Mouse (Mus musculus): ENCODE data around the gene Slc6a20a. TPM values are rescaled to one million over a fixed set of nuclear protein-coding genes. Genes with fewer than 3 reads are reported as not detected.

The Slc6a20a gene
- polyA plus RNA-seq, 1 experiment from 2014 or later, result 0.13 TPM

DNA sequence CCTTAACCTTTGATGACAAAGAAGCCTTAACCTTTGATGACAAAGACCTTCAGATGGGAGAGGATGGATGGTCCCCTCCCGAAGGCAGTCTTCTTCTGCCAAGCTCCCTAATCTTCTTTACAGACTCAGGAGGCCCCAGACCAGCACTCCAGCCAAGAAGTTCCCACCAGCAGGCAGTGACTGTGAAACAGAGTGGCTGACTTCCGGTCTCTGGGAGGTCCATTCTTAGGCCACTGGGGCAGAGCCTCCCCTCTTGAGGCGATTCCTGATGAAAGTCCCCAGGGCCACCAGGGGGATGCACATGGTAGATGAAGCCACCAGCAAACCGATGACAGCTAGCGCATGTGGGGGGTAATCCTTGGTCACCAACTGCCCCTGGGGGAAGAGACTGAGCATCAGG, 41.9 kb downstream of the Slc6a20a start:
- TF ChIP-seq CTCF (IDR thresholded peaks at IDR 0.05; ENCODE audit: low read depth), result no peak

GRCm38 (mm10) chr9:123632993-123633392, 45.7 kb downstream of the Slc6a20a start:
- no peak overlapping the region for H3K27ac ChIP-seq (ENCODE audit: low read depth)
- no peak overlapping the region for H3K9ac ChIP-seq
- no peak overlapping the region for H3K4me3 ChIP-seq (ENCODE audit: low read depth, low read length)
- H3K9me3 ChIP-seq (ENCODE audit: low read depth, low read length), result no peaks in the 10 kb centered on the region
- H3K4me1 ChIP-seq (ENCODE audit: insufficient read depth), result no peaks in the 10 kb centered on the region
- no peak overlapping the region for H3K4me2 ChIP-seq
- no peak for ATAC-seq (ENCODE audit: insufficient read depth)
- 79% methylated on average over 3 of the region's 3 CpGs for WGBS
- DNase-seq, result no peak
- no peak for TF ChIP-seq CTCF (IDR thresholded peaks at IDR 0.05; ENCODE audit: low read depth)
- no peaks in the 10 kb centered on the region for H3K36me3 ChIP-seq (ENCODE audit: insufficient read depth)
- H3K27me3 ChIP-seq (ENCODE audit: insufficient read depth, low read length), result no peaks in the 10 kb centered on the region

More for the DNA sequence above, 41.9 kb downstream of the Slc6a20a start:
- H3K27ac ChIP-seq (ENCODE audit: low read depth), result no peak overlapping the region
- 62% methylated on average over 5 of the region's 5 CpGs for WGBS
- no peak for DNase-seq
- H3K9me3 ChIP-seq (ENCODE audit: low read depth, low read length), result no peaks in the 10 kb centered on the region
- H3K4me2 ChIP-seq, result no peak overlapping the region
- no peaks in the 10 kb centered on the region for H3K4me1 ChIP-seq (ENCODE audit: insufficient read depth)
- H3K4me3 ChIP-seq (ENCODE audit: low read depth, low read length), result no peak overlapping the region
- no peak for ATAC-seq (ENCODE audit: insufficient read depth)
- H3K36me3 ChIP-seq (ENCODE audit: insufficient read depth), result no peaks in the 10 kb centered on the region
- H3K27me3 ChIP-seq (ENCODE audit: insufficient read depth, low read length), result no peaks in the 10 kb centered on the region
- no peak overlapping the region for H3K9ac ChIP-seq

- no peak for DNase-seq
Observed at GRCm38 (mm10) chr9:123632281-123632680, 46.4 kb downstream of the Slc6a20a start, which contains the start of gene Slc6a20b. Gene Slc6a20b (minus strand): TSS chr9:123632565.

DNA sequence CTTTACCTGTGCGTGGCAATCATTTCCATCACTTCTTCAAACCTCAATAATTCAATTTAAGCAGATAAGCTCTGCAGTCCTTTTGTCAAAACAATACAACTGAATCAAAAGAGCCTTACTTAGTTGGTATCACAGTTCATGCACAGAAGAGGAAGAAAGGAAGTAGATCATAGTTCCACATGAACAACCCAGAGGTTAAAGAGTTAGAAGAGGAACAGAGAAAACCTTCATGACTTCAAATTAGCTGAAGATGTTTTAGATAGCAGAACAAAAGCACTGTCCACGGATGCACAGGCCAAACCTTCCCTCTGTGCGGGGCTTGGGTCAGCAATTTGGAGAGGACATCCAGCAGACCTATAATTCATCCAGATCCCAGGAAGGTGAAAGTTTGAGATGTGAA, 47.0 kb downstream of the Slc6a20a start:
- Histone ChIP-seq H3K9ac (no peak overlapping the region), H3K27ac (ENCODE audit: low read depth) (no peak overlapping the region), H3K4me1 (ENCODE audit: insufficient read depth) (no peaks in the 10 kb centered on the region), H3K4me2 (no peak overlapping the region), H3K4me3 (ENCODE audit: low read depth, low read length) (no peak overlapping the region), H3K36me3 (ENCODE audit: insufficient read depth) (no peaks in the 10 kb centered on the region), H3K27me3 (ENCODE audit: insufficient read depth, low read length) (no peaks in the 10 kb centered on the region), H3K9me3 (ENCODE audit: low read depth, low read length) (no peaks in the 10 kb centered on the region)
- TF ChIP-seq CTCF (IDR thresholded peaks at IDR 0.05; ENCODE audit: low read depth), result no peak
- ATAC-seq (ENCODE audit: insufficient read depth) (no peak), DNase-seq (no peak)
- 86% methylated on average over 3 of the region's 3 CpGs for WGBS

More at GRCm38 (mm10) chr9:123632281-123632680, 46.4 kb downstream of the Slc6a20a start, which contains the start of gene Slc6a20b:
- no peak for TF ChIP-seq CTCF (IDR thresholded peaks at IDR 0.05; ENCODE audit: low read depth)
- no peaks in the 10 kb centered on the region for H3K36me3 ChIP-seq (ENCODE audit: insufficient read depth)
- WGBS, result 76% methylated on average over 6 of the region's 6 CpGs
- H3K9me3 ChIP-seq (ENCODE audit: low read depth, low read length), result no peaks in the 10 kb centered on the region
- H3K27ac ChIP-seq (ENCODE audit: low read depth), result no peak within 1 kb of the TSS
- no peak for ATAC-seq (ENCODE audit: insufficient read depth)
- H3K4me2 ChIP-seq, result no peak within 1 kb of the TSS
- no peak within 1 kb of the TSS for H3K4me3 ChIP-seq (ENCODE audit: low read depth, low read length)
- H3K27me3 ChIP-seq (ENCODE audit: insufficient read depth, low read length), result no peaks in the 10 kb centered on the region
- no peak within 1 kb of the TSS for H3K9ac ChIP-seq
- H3K4me1 ChIP-seq (ENCODE audit: insufficient read depth), result no peaks in the 10 kb centered on the region

DNA sequence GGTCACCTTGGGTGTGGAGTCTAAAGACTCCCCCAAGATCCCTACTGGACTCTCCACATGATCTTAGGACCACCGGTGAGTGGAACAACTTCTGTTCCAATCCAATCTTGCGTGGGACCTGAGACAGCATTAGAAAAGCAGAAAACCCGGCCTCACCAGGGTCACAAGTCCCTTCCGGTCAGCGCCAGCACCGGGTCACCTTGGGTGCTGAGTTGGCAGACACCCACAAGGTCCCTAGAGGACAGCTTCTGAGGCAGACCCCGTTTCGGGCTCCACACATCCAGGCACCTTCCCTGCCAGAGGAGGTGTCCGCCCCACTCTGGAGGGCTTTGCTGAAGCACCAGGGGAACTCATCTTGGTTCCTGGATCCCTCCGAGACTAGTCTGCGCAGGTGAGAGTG, 52.9 kb downstream of the Slc6a20a start:
- H3K4me3 ChIP-seq (ENCODE audit: low read depth, low read length), result no peak overlapping the region
- no peak overlapping the region for H3K9ac ChIP-seq
- no peaks in the 10 kb centered on the region for H3K4me1 ChIP-seq (ENCODE audit: insufficient read depth)
- H3K9me3 ChIP-seq (ENCODE audit: low read depth, low read length), result no peaks in the 10 kb centered on the region
- no peak for TF ChIP-seq CTCF (IDR thresholded peaks at IDR 0.05; ENCODE audit: low read depth)
- H3K36me3 ChIP-seq (ENCODE audit: insufficient read depth), result no peaks in the 10 kb centered on the region
- no peak for ATAC-seq (ENCODE audit: insufficient read depth)
- WGBS, result 89% methylated on average over 11 of the region's 11 CpGs
- H3K27me3 ChIP-seq (ENCODE audit: insufficient read depth, low read length), result no peaks in the 10 kb centered on the region
- H3K27ac ChIP-seq (ENCODE audit: low read depth), result no peak overlapping the region
- H3K4me2 ChIP-seq, result no peak overlapping the region
- DNase-seq, result no peak

DNA sequence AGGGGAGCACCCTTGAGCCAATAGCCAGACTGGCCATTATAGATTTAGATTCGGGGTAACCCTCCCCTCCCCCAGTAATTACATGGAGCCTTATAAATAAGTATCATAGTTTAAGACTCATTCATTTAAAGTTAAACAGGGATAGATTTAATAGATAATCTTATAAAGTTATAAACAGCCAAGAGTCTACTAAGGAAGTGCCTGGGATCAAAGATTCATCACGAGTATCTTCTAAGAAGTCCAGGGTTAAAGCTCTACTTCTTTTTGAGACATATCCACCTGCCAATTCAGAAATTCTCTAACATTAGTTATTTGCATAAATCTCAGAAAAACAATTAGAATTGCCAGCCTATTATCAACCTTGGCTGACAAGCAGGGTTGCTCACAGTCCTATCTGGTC, 53.9 kb downstream of the Slc6a20a start:
- no peak for TF ChIP-seq CTCF (IDR thresholded peaks at IDR 0.05; ENCODE audit: low read depth)
- 74% methylated on average over 2 of the region's 2 CpGs for WGBS
- H3K9me3 ChIP-seq (ENCODE audit: low read depth, low read length), result no peaks in the 10 kb centered on the region
- H3K9ac ChIP-seq, result no peak overlapping the region
- no peaks in the 10 kb centered on the region for H3K27me3 ChIP-seq (ENCODE audit: insufficient read depth, low read length)
- no peaks in the 10 kb centered on the region for H3K4me1 ChIP-seq (ENCODE audit: insufficient read depth)
- H3K36me3 ChIP-seq (ENCODE audit: insufficient read depth), result no peaks in the 10 kb centered on the region
- no peak overlapping the region for H3K27ac ChIP-seq (ENCODE audit: low read depth)
- ATAC-seq (ENCODE audit: insufficient read depth) (no peak), DNase-seq (no peak)
- no peak overlapping the region for H3K4me2 ChIP-seq
- H3K4me3 ChIP-seq (ENCODE audit: low read depth, low read length), result no peak overlapping the region

GRCm38 (mm10) chr9:123620311-123621098, 58.2 kb downstream of the Slc6a20a start:
- no peaks in the 10 kb centered on the region for H3K9me3 ChIP-seq (ENCODE audit: low read depth, low read length)
- H3K4me1 ChIP-seq (ENCODE audit: insufficient read depth), result no peaks in the 10 kb centered on the region
- H3K4me3 ChIP-seq (ENCODE audit: low read depth, low read length), result no peak overlapping the region
- H3K27me3 ChIP-seq (ENCODE audit: insufficient read depth, low read length), result no peaks in the 10 kb centered on the region
- DNase-seq, result no peak
- no peak overlapping the region for H3K4me2 ChIP-seq
- no peak overlapping the region for H3K9ac ChIP-seq
- 84% methylated on average over 5 of the region's 5 CpGs for WGBS
- H3K36me3 ChIP-seq (ENCODE audit: insufficient read depth), result no peaks in the 10 kb centered on the region
- H3K27ac ChIP-seq (ENCODE audit: low read depth), result no peak overlapping the region
- ATAC-seq (ENCODE audit: insufficient read depth), result no peak
- no peak for TF ChIP-seq CTCF (IDR thresholded peaks at IDR 0.05; ENCODE audit: low read depth)
